Mouse (Mus musculus) gastrocnemius, adult 18-20 months (tissue): Measurements from ENCODE around the gene Prcd. TPM values are rescaled to one million over a fixed set of nuclear protein-coding genes. Genes with fewer than 3 reads are reported as not detected.
"Not testable (repeated sequence)": the region's sequence is repeated elsewhere in the genome, so short reads cannot be mapped to it uniquely, and the experiment has no call there.

Experiments
- DNase-seq: peaks from one replicate; pipeline ENCODE4 v3.0.0; 2021; ENCODE audit warnings: low spot score
- total RNA-seq, 2 experiments: library from RNA; stranded (reverse); gene quantifications; 2 replicates each; pipeline ENCODE4 v1.2.3; 2021

Prcd gene
- total RNA-seq, 2 experiments from 2014 or later, result 0.34 to 0.50 TPM

DNA sequence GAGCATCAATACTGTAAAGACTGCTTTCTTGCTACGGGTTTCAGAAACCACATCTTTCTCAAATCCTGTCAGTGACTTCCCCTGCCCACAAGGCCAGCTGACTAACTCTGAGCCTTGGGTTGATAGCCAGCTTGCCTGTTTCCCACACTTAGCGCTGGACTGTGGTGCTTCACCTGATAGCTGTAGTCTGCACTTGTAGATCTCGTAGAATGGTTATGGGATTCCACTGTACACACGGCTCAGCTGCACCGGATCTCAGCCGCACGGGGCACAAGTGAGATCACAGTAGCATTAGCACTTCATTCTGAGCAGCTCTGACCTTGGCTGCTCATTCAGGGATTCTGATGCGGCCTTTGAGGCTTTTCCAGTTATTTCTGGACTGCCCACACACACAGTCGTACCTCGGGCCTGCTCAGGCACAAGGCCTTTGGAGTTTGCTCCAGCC, 15.1 kb downstream of the Prcd start:
- DNase-seq, result no peak

GRCm38 (mm10) chr11:116668839-116669238, 15.5 kb downstream of the Prcd start:
- DNase-seq, result no peak

- DNase-seq, result no peak
Observed at GRCm38 (mm10) chr11:116669316-116669715, 16.0 kb downstream of the Prcd start.

- no peak for DNase-seq
Observed at GRCm38 (mm10) chr11:116669787-116670365, 16.5 kb downstream of the Prcd start.

GRCm38 (mm10) chr11:116670386-116670785, 17.1 kb downstream of the Prcd start:
- no peak for DNase-seq

- peak; percentile 99 for DNase-seq
Observed at GRCm38 (mm10) chr11:116671112-116671844, 17.9 kb downstream of the Prcd start.

DNA sequence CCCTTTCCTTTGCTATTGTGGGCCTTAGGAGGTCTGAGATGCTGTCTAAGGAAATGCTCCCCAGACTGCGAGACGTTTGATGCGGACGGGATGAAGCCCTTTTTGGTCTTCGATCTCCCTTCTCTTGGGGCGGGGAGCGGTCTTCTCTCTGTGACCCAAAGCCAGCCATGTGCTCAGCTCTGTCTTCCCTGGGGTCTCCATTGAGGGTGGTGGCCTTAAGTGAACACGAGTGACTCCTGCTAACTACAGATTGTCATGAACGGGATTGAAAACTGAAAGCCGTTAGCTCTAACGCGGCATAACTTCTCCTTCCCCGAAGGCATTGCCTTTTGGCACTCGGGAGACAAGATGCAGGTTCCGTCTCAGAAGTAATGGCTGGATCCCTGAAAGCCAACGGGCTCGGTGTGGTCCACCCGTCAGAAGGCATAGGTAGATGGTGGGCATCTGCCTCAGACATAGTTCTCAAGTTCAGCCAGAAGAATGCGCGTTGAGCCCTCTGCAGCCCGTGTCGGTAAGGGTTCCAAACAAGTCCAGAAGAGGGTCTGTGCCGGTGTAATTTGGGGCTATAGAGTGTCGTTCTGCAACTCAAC, 18.6 kb downstream of the Prcd start:
- DNase-seq, result no peak

DNA sequence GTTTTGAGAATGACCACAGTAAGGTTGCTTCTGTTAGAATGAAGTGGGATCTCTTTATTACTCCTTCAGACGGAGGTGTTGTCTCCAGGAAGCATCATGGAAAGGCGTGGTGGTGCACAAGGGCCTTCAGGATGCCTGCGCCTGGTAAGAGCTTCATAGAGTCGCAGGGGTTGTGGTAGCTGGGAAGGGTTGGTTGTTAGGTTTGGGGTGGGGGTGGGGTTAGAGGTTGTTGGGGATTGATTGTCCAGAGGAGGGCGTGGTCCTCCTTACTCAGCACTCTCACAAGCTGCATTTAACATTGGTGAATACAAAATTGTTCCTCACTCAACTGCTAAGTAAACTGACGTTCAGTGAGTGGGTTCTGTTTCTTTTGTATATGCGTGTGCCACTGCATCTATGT, 19.3 kb downstream of the Prcd start:
- DNase-seq, result no peak

- DNase-seq, result no peak
Observed at GRCm38 (mm10) chr11:116673410-116673809, 20.1 kb downstream of the Prcd start.

- DNase-seq, result peak; percentile 27
Observed at GRCm38 (mm10) chr11:116674616-116675379, 21.5 kb downstream of the Prcd start.

DNA sequence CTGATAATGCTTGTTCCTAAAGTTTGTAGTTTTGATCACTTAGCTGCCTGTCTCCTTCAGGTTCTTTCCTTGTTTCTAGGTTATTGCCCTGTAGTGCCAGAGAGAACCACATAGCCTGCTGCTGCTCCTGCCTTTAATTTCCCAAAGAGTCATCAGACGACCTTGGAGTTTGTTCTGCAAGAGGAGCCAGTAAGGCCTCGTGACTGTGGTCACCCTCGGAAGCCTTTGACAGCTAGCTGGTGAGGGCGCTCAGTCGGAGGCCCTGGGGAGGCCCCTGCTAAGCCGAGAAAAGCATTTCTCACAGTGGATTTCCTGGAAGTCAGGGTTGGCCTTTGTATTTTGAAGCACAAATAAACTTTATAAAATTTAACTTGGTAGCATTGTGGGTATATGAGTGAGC, 22.1 kb downstream of the Prcd start:
- not testable (repeated sequence) for DNase-seq

DNA sequence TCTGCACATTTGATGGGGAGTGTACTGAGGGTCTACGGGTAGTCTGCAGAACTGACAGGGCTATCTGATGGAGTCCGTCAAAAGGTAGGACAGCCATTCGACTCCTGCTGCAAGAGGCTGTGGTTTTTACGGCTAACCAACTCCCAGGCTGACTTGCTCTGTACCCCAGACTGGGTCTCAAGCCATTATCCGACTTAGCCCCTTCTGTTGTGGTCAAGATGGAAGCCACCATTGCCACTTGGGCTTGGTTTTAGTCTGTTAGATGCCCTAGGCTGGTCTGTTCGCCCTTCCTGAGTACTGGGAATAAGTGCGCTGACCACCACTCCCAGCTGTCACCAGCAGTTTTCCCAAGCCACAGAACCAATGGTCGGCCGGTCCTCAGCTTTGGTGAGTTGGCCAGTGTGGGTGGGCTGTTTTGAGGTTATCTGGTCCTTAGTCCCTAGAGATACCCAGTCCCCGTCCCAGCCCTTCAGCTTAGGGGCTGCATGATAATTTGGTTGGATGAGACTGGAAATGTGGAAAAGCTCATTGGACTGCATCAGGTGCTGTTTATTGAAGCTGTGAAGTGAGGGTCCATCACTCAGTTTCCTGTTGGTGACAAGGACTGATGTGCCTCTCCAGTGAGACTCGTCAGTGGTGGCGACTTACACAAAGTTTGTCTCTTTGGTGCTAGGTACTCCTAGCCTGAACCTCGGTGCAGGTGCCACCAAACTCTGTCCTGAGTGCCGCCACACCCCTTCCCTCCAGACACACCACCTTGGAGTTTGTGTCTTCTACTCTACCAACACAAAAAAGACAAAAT, 23.0 kb downstream of the Prcd start:
- no peak for DNase-seq

GRCm38 (mm10) chr11:116677711-116678441, 24.5 kb downstream of the Prcd start:
- no peak for DNase-seq

DNA sequence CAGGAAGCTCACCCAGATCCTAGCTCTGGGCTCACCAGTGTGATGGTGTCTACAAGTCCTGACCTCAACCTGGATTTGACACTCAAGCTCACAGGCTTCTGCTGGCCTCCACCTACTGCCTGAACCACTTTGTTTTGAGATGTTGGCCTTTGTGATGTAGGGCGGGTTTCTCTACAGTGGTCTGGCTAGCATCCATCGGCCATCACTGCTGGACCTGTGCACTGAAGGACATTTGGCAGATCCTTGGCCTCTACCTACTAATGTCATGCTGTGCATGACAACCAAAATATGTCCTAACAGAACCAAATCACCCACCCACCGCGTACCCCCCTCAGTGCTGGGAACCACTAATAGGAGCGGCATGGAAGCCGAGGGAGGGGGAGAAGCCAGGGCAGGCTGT, 25.8 kb downstream of the Prcd start:
- DNase-seq, result no peak

GRCm38 (mm10) chr11:116680321-116681091, 27.2 kb downstream of the Prcd start:
- DNase-seq, result no peak

- DNase-seq, result no peak
Observed at GRCm38 (mm10) chr11:116681147-116681546, 27.8 kb downstream of the Prcd start.

GRCm38 (mm10) chr11:116682501-116683144, 29.3 kb downstream of the Prcd start:
- DNase-seq, result no peak

DNA sequence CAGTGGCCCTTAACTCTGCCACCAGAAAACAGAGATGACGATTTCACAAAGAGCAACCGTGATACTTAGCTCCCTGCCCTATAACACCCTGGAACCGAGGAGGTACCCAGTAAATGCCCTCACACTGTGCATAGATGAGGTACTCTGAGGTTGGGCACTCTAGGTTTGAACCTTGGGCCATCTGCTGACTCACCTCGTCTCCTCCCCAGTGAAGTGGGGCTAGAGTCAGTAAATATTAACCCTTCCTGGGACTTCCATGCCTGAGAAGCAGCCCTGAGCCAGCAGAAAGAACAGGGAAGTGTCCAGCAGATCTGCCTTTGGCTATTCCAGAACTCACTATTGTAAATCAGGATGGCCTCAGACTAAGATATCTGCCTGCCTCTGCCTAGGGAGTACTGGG, 30.4 kb downstream of the Prcd start:
- DNase-seq, result no peak

DNA sequence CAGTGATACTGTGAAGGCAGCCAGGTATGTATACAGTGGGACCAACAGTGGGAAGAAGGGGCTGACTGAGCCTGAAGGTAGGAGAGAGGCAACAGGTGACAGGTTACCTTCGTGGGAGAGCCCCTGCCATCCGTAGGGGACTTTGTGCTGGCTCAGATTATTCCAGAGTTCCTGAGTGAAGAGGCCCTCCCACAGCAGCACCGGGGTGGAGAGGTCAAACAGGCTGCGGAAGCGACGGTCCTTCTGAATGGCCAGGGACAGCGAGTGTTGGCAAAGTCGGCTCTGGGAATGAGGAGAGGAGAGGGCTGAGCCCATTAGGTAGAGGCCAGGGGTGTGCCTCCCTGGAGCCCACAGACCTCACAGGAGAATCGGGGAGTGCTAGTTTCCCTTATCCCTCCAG, 32.4 kb downstream of the Prcd start:
- no peak for DNase-seq
